Comparison of ENCODE assay signal across 8 mouse cellular contexts in genomic region chr11:118203469-118203868, GRCm38 (mm10). TPM values are rescaled to one million over a fixed set of nuclear protein-coding genes. Genes with fewer than 3 reads are reported as not detected.
DNase-seq lines count a peak whose midpoint lies in the region; ATAC-seq lines count a peak whose summit lies in the region.

No protein-coding gene starts in this region.

- ATAC-seq in cerebellum, adult (ENCODE audit: insufficient number of reproducible peaks, low FRiP score, low TSS enrichment), result no peak
- no peak for ATAC-seq in megakaryocyte, adult 5-6 weeks (ENCODE audit: poor library complexity, severe bottlenecking)
- ATAC-seq in inflammation-experienced regulatory T-cells, adult 6 months, result peak; percentile 61
- no peak for ATAC-seq in stomach, embryonic 15.5 days (ENCODE audit: insufficient read depth, low FRiP score, low read depth)
- ATAC-seq in megakaryocyte progenitor cell, adult 5-6 weeks (replicated peaks; ENCODE audit: poor library complexity), result no peak

- H3K36me3 ChIP-seq in megakaryocyte, embryonic 14.5 days (replicated peaks; ENCODE audit: low read length), result peaks cover 3% of the 10 kb centered on the region
- no peaks in the 10 kb centered on the region for H3K36me3 ChIP-seq in stomach, embryonic 15.5 days

- peak overlapping the region; percentile 81; the same call in 1 of the 2 replicates for H3K27ac ChIP-seq in stomach, embryonic 15.5 days

- no peak overlapping the region for H3K4me2 ChIP-seq in stomach, embryonic 15.5 days

- H3K9ac ChIP-seq in stomach, embryonic 15.5 days, result no peak overlapping the region

- DNase-seq in cerebellum, adult 9-11 months, result peak; percentile 35
- no peak for DNase-seq in urinary bladder, postnatal 14 days (ENCODE audit: low spot score)

- H3K9me3 ChIP-seq in megakaryocyte, embryonic 14.5 days, result no peaks in the 10 kb centered on the region
- H3K9me3 ChIP-seq in stomach, embryonic 15.5 days, result no peaks in the 10 kb centered on the region

- peak overlapping the region; percentile 23 for H3K4me3 ChIP-seq in megakaryocyte, embryonic 14.5 days (replicated peaks)
- H3K4me3 ChIP-seq in stomach, embryonic 15.5 days (replicated peaks), result no peak overlapping the region

- H3K27me3 ChIP-seq in megakaryocyte, embryonic 14.5 days (replicated peaks), result peaks cover 8% of the 10 kb centered on the region
- no peaks in the 10 kb centered on the region for H3K27me3 ChIP-seq in stomach, embryonic 15.5 days (replicated peaks)

- H3K4me1 ChIP-seq in megakaryocyte, embryonic 14.5 days, result peaks cover 96% of the 10 kb centered on the region
- H3K4me1 ChIP-seq in stomach, embryonic 15.5 days, result peaks cover 59% of the 10 kb centered on the region

- WGBS in stomach, embryonic 15.5 days, result 85% methylated on average over 6 of the region's 6 CpGs

RNA-seq across cellular contexts. Expression of gene Cyth1, which starts 44.9 kb away (rescaled TPM):
- polyA plus RNA-seq in megakaryocyte, embryonic 14.5 days (2012; ENCODE audit: insufficient read depth, low replicate concordance), result 4.4 and 9.3 TPM in 2 replicates
- 15.9 and 21.9 TPM in 2 replicates for total RNA-seq in megakaryocyte, adult 5-6 weeks (2015)
- total RNA-seq in megakaryocyte, adult 5-6 weeks (2017), result 84.3 and 87.5 TPM in 2 replicates
- 10 to 100 TPM; 33.8 to 51.6 (median 41.7) TPM for polyA plus RNA-seq in inflammation-experienced regulatory T-cells, adult 6 months (2017; shearing (Covaris generic))
- 13.8 and 13.9 TPM in 2 replicates for polyA plus RNA-seq in stomach, embryonic 15.5 days (2015; fragmentation: Nextera tagmentation; extraction: Ambion mirVana)
- 12.3 and 15.1 TPM in 2 replicates for total RNA-seq in megakaryocyte progenitor cell, adult 5-6 weeks (2015)
- 45.5 and 56.3 TPM in 2 replicates for total RNA-seq in megakaryocyte progenitor cell, adult 5-6 weeks (2017)
